Mouse (Mus musculus) C2C12 (cell line): ENCODE data around the gene Zfp423.

Source experiments
- CTCF ChIP-seq: IDR thresholded peaks from one replicate; pipeline ENCODE4 v1.5.1; 2011; ENCODE audit not compliant: control insufficient read depth, insufficient read depth, insufficient read length
- MYOD1 ChIP-seq: IDR thresholded peaks from one replicate; pipeline ENCODE4 v1.6.1; 2011; ENCODE audit warnings: low read depth; ENCODE audit not compliant: control insufficient read depth, insufficient read length
- USF1 ChIP-seq: IDR thresholded peaks from one replicate; pipeline ENCODE4 v1.6.1; 2011; ENCODE audit warnings: low read depth, mild to moderate bottlenecking, control low read depth, moderate library complexity

GRCm38 (mm10) chr8:87645829-87646483, 313.4 kb downstream of the Zfp423 start:
- no peak for TF ChIP-seq USF1
- TF ChIP-seq MYOD1 = no peak
- no peak for TF ChIP-seq CTCF
